Mouse (Mus musculus): Measurements from ENCODE around the gene Rhbdd2.

- no peak for TF ChIP-seq EP300 (IDR thresholded peaks at IDR 0.05; ENCODE audit: low read length)
- no peak for TF ChIP-seq POLR2A (IDR thresholded peaks at IDR 0.05; ENCODE audit: low read depth, low read length)
- no peak for TF ChIP-seq CTCF (conservative IDR thresholded peaks at IDR 0.05 in 1 of 2, IDR thresholded peaks at IDR 0.05 in 1 of 2; ENCODE audit: low read depth in 2 of 2, low read length in 2 of 2)
- TF ChIP-seq RCOR1 (conservative IDR thresholded peaks at IDR 0.05; ENCODE audit: low read depth, low read length): no peak
Observed at GRCm38 (mm10) chr5:135585691-135586090, 46.7 kb upstream of the Rhbdd2 start.
